Mouse (Mus musculus): Measurements from ENCODE around the gene Ubqln2. TPM values are rescaled to one million over a fixed set of nuclear protein-coding genes. Genes with fewer than 3 reads are reported as not detected.

Gene Ubqln2
- polyA plus RNA-seq (2017; shearing (Covaris generic)), result 1 to 10 TPM; 2.2 to 4.7 TPM

- peak; percentile 79 for ATAC-seq
Observed at GRCm38 (mm10) chrX:153497688-153498516, at the start of gene Ubqln2. Gene Ubqln2, plus strand, starts transcription at chrX:153498227.

GRCm38 (mm10) chrX:153451946-153452345, 46.1 kb upstream of the Ubqln2 start:
- no peak for ATAC-seq

- no peak for ATAC-seq
Observed at GRCm38 (mm10) chrX:153476760-153477248, 21.2 kb upstream of the Ubqln2 start.

GRCm38 (mm10) chrX:153492326-153492725, 5.7 kb upstream of the Ubqln2 start:
- no peak for ATAC-seq

- no peak for ATAC-seq
Observed at GRCm38 (mm10) chrX:153498665-153499293, 752 bp downstream of the Ubqln2 start.

- no peak for ATAC-seq
Observed at GRCm38 (mm10) chrX:153499294-153500046, 1.4 kb downstream of the Ubqln2 start.

DNA sequence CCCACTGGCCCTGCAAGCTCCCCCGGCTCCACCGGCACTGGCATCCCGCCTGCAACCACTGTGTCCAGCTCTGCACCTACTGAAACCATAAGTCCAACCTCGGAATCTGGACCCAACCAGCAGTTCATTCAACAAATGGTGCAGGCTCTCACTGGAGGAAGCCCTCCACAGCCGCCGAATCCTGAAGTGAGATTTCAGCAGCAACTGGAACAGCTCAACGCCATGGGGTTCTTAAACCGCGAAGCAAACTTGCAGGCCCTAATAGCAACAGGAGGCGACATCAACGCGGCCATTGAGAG, 2.0 kb downstream of the Ubqln2 start:
- ATAC-seq, result no peak

DNA sequence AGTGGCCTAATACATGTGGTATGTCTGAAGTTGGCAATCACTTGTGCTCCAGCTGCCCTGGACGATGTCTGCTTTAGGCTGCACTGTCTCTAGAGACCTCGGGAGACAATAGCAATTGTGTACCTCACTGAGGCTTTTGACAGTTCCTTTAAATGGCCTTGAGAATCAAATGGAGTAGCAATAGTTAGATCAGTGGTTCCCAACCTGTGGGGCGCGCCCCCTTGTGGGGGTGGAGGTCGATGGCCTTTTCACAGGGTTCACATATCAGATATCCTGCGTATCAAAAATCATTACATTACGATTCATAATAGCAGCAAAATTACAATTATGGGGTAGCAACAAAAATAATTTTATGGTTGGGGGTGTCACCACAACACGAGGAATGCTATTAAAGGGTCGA, 7.9 kb downstream of the Ubqln2 start:
- ATAC-seq, result peak; percentile 54

DNA sequence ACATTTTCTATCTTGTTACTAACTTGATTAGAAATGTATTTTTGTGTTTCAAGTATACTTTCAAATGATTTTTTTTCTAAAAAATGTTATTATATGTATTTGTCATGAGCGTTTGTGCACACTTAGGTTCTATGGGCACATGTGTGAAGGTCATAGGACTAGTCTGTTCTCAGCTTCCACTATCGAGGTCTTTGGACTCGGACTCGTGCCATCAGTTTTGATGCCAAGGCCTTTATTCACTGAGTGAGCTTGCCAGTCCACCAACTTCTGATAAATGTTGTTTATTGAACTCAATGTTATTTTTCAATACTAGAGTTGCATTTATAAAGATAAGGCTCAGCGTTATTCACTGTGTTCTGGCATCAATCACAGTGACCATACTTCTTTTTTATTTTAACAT, 17.5 kb downstream of the Ubqln2 start:
- no peak for ATAC-seq

DNA sequence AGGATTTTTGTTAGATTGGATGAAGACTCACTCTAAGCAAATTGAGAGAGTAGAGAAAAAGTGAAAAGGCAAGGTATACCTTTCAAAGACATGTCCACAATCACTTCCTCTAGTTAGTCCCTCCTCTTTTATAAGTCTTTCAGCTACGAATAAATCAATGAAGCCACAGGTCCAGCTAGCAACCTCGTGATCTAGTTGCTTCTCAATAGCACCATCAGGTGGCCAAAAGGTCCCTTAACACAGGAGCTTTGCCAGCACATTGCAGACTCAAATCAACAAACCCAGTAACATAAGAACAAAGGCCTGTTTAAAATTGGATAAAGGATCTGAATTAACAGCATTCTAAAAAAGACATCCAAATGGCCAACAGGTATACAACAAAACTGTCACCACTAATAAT, 30.4 kb downstream of the Ubqln2 start:
- ATAC-seq, result peak; percentile 32

Other genes starting within 250 kb of the Ubqln2 start
- gene Cypt3, start 60.4 kb downstream of the Ubqln2 start, polyA plus RNA-seq (2017; shearing (Covaris generic)), result not detected
- gene Kctd12b, start 198.2 kb downstream of the Ubqln2 start, polyA plus RNA-seq (2017; shearing (Covaris generic)), result under 1 TPM; 0.44 to 0.89 TPM
- 10 to 100 TPM; 40.3 to 41.7 TPM for gene Nbdy, start 225.4 kb downstream of the Ubqln2 start, polyA plus RNA-seq (2017; shearing (Covaris generic))

All from CD4-positive, CD25-positive, alpha-beta regulatory T cell, adult 4 months (primary cell).